In the genomic region with DNA sequence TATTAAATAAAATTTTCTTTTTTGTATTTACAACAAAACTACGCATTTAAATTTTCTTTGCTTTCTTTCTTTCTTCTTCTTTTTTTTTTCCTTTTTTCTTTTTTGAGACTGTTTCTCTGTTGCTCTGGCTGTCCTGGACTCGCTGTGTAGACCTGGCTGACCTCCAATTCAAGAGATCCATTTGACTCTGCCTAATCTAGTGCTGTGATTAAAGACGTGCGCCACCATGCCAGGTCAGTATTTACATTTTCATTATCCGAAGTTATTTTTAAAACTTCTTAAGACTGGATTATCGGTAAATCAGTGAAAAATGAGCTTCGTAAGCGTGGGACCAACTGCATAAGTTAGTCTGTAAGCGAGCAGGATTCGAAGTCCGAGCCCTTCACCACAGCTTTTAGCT, we compare ENCODE assay signal across 8 mouse cellular contexts. TPM values are rescaled to one million over a fixed set of nuclear protein-coding genes. Genes with fewer than 3 reads are reported as not detected.
DNase-seq lines count a peak whose midpoint lies in the region; ATAC-seq lines count a peak whose summit lies in the region.

No protein-coding gene starts in this region.

- DNase-seq in 3T3-L1 (ENCODE audit: low read depth, low spot score) = peak; percentile 60
- no peak for DNase-seq in limb, embryonic 10.5 days (ENCODE audit: low spot score)
- DNase-seq in layer of hippocampus, adult 18-20 months (ENCODE audit: low spot score in 2 of 2) = no peak
- no peak for DNase-seq in natural killer cell, adult 2 months (ENCODE audit: low spot score in 2 of 2)

- H3K27me3 ChIP-seq in erythroblast, embryonic 14.5 days (ENCODE audit: control insufficient read depth) = no peaks in the 10 kb centered on the region
- H3K27me3 ChIP-seq in embryonic facial prominence, embryonic 13.5 days = no peaks in the 10 kb centered on the region
- H3K27me3 ChIP-seq in limb, embryonic 10.5 days (ENCODE audit: low read depth, poor library complexity, severe bottlenecking) = no peaks in the 10 kb centered on the region
- H3K27me3 ChIP-seq in neural tube, embryonic 15.5 days (replicated peaks) = no peaks in the 10 kb centered on the region

- peak overlapping the region; percentile 90 for H3K4me3 ChIP-seq in erythroblast, embryonic 14.5 days (replicated peaks)
- H3K4me3 ChIP-seq in embryonic facial prominence, embryonic 13.5 days = peak overlapping the region; percentile 91
- H3K4me3 ChIP-seq in limb, embryonic 10.5 days = peak overlapping the region; percentile 83
- peak overlapping the region; percentile 90 for H3K4me3 ChIP-seq in neural tube, embryonic 15.5 days (replicated peaks)

- WGBS in embryonic facial prominence, embryonic 13.5 days = 2% methylated on average over 11 of the region's 11 CpGs
- WGBS in limb, embryonic 10.5 days = 3% methylated on average over 11 of the region's 11 CpGs
- WGBS in neural tube, embryonic 15.5 days = 2% methylated on average over 11 of the region's 11 CpGs

- H3K9ac ChIP-seq in embryonic facial prominence, embryonic 13.5 days = peak overlapping the region; percentile 95
- H3K9ac ChIP-seq in neural tube, embryonic 15.5 days (replicated peaks) = peak overlapping the region; percentile 90

- peaks cover 15% of the 10 kb centered on the region for H3K36me3 ChIP-seq in erythroblast, embryonic 14.5 days (ENCODE audit: control insufficient read depth)
- no peaks in the 10 kb centered on the region for H3K36me3 ChIP-seq in embryonic facial prominence, embryonic 13.5 days
- peaks cover 5% of the 10 kb centered on the region; the same call in 1 of the 2 replicates for H3K36me3 ChIP-seq in limb, embryonic 10.5 days
- H3K36me3 ChIP-seq in neural tube, embryonic 15.5 days = no peaks in the 10 kb centered on the region

- H3K4me2 ChIP-seq in embryonic facial prominence, embryonic 13.5 days = peak overlapping the region; percentile 71
- peak overlapping the region; percentile 64 for H3K4me2 ChIP-seq in neural tube, embryonic 15.5 days

- H3K27ac ChIP-seq in embryonic facial prominence, embryonic 13.5 days = peak overlapping the region; percentile 86
- H3K27ac ChIP-seq in limb, embryonic 10.5 days = peak overlapping the region; percentile 95
- H3K27ac ChIP-seq in neural tube, embryonic 15.5 days (replicated peaks) = peak overlapping the region; percentile 85

- peaks cover 47% of the 10 kb centered on the region for H3K4me1 ChIP-seq in erythroblast, embryonic 14.5 days (ENCODE audit: control insufficient read depth)
- peaks cover 31% of the 10 kb centered on the region for H3K4me1 ChIP-seq in embryonic facial prominence, embryonic 13.5 days
- peaks cover 23% of the 10 kb centered on the region for H3K4me1 ChIP-seq in limb, embryonic 10.5 days
- peaks cover 34% of the 10 kb centered on the region for H3K4me1 ChIP-seq in neural tube, embryonic 15.5 days

- H3K9me3 ChIP-seq in erythroblast, embryonic 14.5 days (ENCODE audit: control insufficient read depth, low read length) = no peaks in the 10 kb centered on the region
- no peaks in the 10 kb centered on the region for H3K9me3 ChIP-seq in embryonic facial prominence, embryonic 13.5 days
- no peaks in the 10 kb centered on the region for H3K9me3 ChIP-seq in limb, embryonic 10.5 days (replicated peaks)
- H3K9me3 ChIP-seq in neural tube, embryonic 15.5 days (replicated peaks) = no peaks in the 10 kb centered on the region

- no peak for ATAC-seq in erythroblast, adult 5-6 weeks (replicated peaks; ENCODE audit: low FRiP score, poor library complexity, severe bottlenecking)
- ATAC-seq in embryonic facial prominence, embryonic 13.5 days (ENCODE audit: insufficient number of reproducible peaks, insufficient read depth, low FRiP score, low TSS enrichment, low read depth) = no peak
- ATAC-seq in neural tube, embryonic 15.5 days (ENCODE audit: low FRiP score) = no peak

RNA-seq across cellular contexts. Expression of a gene that starts 0.6 kb away (rescaled TPM):
- polyA plus RNA-seq in erythroblast, embryonic 14.5 days (2012) = 9.6 and 9.7 TPM in 2 replicates
- total RNA-seq in erythroblast, adult 5-6 weeks (2015; ENCODE audit: low replicate concordance) = 129 and 141 TPM in 2 replicates
- 118 and 152 TPM in 2 replicates for total RNA-seq in erythroblast, adult 5-6 weeks (2017; ENCODE audit: low replicate concordance)
- 345 and 369 TPM in 2 replicates for polyA plus RNA-seq in embryonic facial prominence, embryonic 13.5 days (2015; fragmentation: Nextera tagmentation; extraction: Ambion mirVana)
- 321 and 333 TPM in 2 replicates for polyA plus RNA-seq in limb, embryonic 10.5 days (2016; fragmentation: Nextera tagmentation; extraction: Ambion mirVana)
- polyA plus RNA-seq in neural tube, embryonic 15.5 days (2015; fragmentation: Nextera tagmentation; extraction: Ambion mirVana) = 228 and 246 TPM in 2 replicates
- total RNA-seq in layer of hippocampus, adult 18-20 months (2021) = 100 to 1,000 TPM; 144 to 164 TPM

RNA-seq across cellular contexts. Expression of a gene that starts 0.6 kb away (rescaled TPM):
- polyA plus RNA-seq in erythroblast, embryonic 14.5 days (2012) = 1.1 and 1.3 TPM in 2 replicates
- total RNA-seq in erythroblast, adult 5-6 weeks (2015; ENCODE audit: low replicate concordance) = 6.3 and 6.9 TPM in 2 replicates
- total RNA-seq in erythroblast, adult 5-6 weeks (2017; ENCODE audit: low replicate concordance) = 13.2 and 18.4 TPM in 2 replicates
- polyA plus RNA-seq in embryonic facial prominence, embryonic 13.5 days (2015; fragmentation: Nextera tagmentation; extraction: Ambion mirVana) = 62.8 and 65.5 TPM in 2 replicates
- polyA plus RNA-seq in limb, embryonic 10.5 days (2016; fragmentation: Nextera tagmentation; extraction: Ambion mirVana) = 82.3 and 82.7 TPM in 2 replicates
- polyA plus RNA-seq in neural tube, embryonic 15.5 days (2015; fragmentation: Nextera tagmentation; extraction: Ambion mirVana) = 43.0 and 45.1 TPM in 2 replicates
- 10 to 100 TPM; 26.0 to 29.4 TPM for total RNA-seq in layer of hippocampus, adult 18-20 months (2021)

Comparison
In these comparisons a context has a peak if more than half of its experiments do, and no peak if none do; other contexts are left out.
1. RNA of a gene that starts 0.6 kb away (polyA plus RNA-seq): 345 to 369 TPM in embryonic facial prominence, embryonic 13.5 days, 321 to 333 TPM in limb, embryonic 10.5 days and 228 to 246 TPM in neural tube, embryonic 15.5 days; 9.6 to 9.7 TPM in erythroblast, embryonic 14.5 days; every median in the first group is over 10 times any median in the second.
2. RNA of a gene that starts 0.6 kb away (polyA plus RNA-seq): 82.3 to 82.7 TPM in limb, embryonic 10.5 days, 62.8 to 65.5 TPM in embryonic facial prominence, embryonic 13.5 days and 43.0 to 45.1 TPM in neural tube, embryonic 15.5 days; 1.1 to 1.3 TPM in erythroblast, embryonic 14.5 days; every median in the first group is over 10 times any median in the second.
3. Peak in every context shown above with its lines, with median percentiles within 50 percentile points of each other: H3K4me3 ChIP-seq and H3K27ac ChIP-seq.